9 mouse cellular contexts compared by ENCODE assay signal in the genomic region with DNA sequence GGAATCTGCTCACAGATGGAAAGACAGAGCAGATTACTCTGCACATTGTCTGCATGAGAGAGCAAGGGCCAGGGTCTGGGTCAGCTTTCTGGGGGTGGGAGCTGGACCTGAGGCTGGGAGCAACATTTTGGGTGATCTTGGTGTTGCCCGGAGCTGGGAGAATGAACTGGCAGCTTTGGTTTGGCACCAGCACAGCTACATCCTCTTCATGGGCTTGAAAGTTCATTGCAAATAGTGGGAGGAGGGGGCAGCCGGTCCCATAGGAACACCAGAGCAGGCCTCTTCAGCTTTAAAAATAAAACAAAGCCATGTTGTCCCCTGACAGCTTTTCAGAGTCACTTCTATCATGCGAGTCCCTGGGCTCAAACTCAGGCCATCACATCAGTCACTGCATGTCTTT. TPM values are rescaled to one million over a fixed set of nuclear protein-coding genes. Genes with fewer than 3 reads are reported as not detected.
DNase-seq lines count a peak whose midpoint lies in the region; ATAC-seq and TF ChIP-seq lines count a peak whose summit lies in the region.
"Had no signal": no experiment of that assay in that cellular context is flagged by ENCODE, and none has a peak within 500 bp of the region (broad histone marks: within the 10 kb centered on the region; RNA-seq: fewer than 3 reads in every experiment).

No protein-coding gene starts in this region.

- intact Hi-C loops in heart, postnatal 36 days (cut with DNase I), result no loop called here
- intact Hi-C loops in left cerebral cortex, postnatal 14 days (cut with DNase I), result loop anchor here (10.0 kb wide), 1 partner anchor 904 kb away; a partner anchor contains a TSS

- 0 out of 2 replicates have a peak overlapping the region, but pooled peaks have one; percentile 85 for H3K27ac ChIP-seq in heart, embryonic 13.5 days (replicated peaks)
- H3K27ac ChIP-seq in embryonic facial prominence, embryonic 10.5 days (replicated peaks), result 0 out of 2 replicates have a peak overlapping the region, but pooled peaks have one; percentile 26
- H3K27ac ChIP-seq in hindbrain, embryonic 14.5 days, result peak overlapping the region; percentile 93
- H3K27ac ChIP-seq in midbrain, embryonic 11.5 days (ENCODE audit: low read depth, low read length), result no peak overlapping the region
- no peak overlapping the region for H3K27ac ChIP-seq in thymus, adult 2 months (ENCODE audit: control insufficient read depth, insufficient read depth, low read length)

- H3K4me3 ChIP-seq in heart, embryonic 13.5 days, result peak overlapping the region; percentile 54
- H3K4me3 ChIP-seq in embryonic facial prominence, embryonic 10.5 days, result peak overlapping the region; percentile 55
- H3K4me3 ChIP-seq in hindbrain, embryonic 14.5 days (replicated peaks; ENCODE audit: low read length), result peak overlapping the region; percentile 45; the same call in 1 of the 2 replicates
- peak overlapping the region; percentile 37; the same call in 1 of the 2 replicates for H3K4me3 ChIP-seq in midbrain, embryonic 11.5 days (ENCODE audit: low read depth, low read length)
- H3K4me3 ChIP-seq in thymus, adult 2 months (ENCODE audit: control insufficient read depth, insufficient read depth, low read length), result no peak overlapping the region

- ATAC-seq in heart, embryonic 13.5 days (ENCODE audit: extremely low read depth, insufficient number of reproducible peaks, low FRiP score, low TSS enrichment), result no peak
- no peak for ATAC-seq in hindbrain, embryonic 14.5 days (ENCODE audit: low FRiP score)
- ATAC-seq in midbrain, embryonic 11.5 days (ENCODE audit: low FRiP score), result no peak
- no peak for ATAC-seq in monocyte, adult 5-6 weeks (replicated peaks; ENCODE audit: insufficient number of reproducible peaks, low FRiP score, low TSS enrichment, poor library complexity, severe bottlenecking)

- 79% methylated on average over 3 of the region's 3 CpGs for WGBS in heart, embryonic 13.5 days
- 93% methylated on average over 3 of the region's 3 CpGs for WGBS in embryonic facial prominence, embryonic 10.5 days
- WGBS in hindbrain, embryonic 14.5 days, result 92% methylated on average over 3 of the region's 3 CpGs
- WGBS in midbrain, embryonic 11.5 days, result 96% methylated on average over 3 of the region's 3 CpGs
- 92% methylated on average over 3 of the region's 3 CpGs for WGBS in thymus, adult 2 months

- peak overlapping the region; percentile 78 for H3K4me2 ChIP-seq in heart, embryonic 13.5 days
- peak overlapping the region; percentile 85 for H3K4me2 ChIP-seq in hindbrain, embryonic 14.5 days (replicated peaks)
- peak overlapping the region; percentile 74 for H3K4me2 ChIP-seq in midbrain, embryonic 11.5 days

- TF ChIP-seq POLR2A in thymus, adult 2 months (IDR thresholded peaks at IDR 0.05; ENCODE audit: control insufficient read depth, extremely low read depth, insufficient read depth, low read length, poor library complexity), result no peak

- no peak for DNase-seq in heart, postnatal 36 days
- no peak for DNase-seq in embryonic facial prominence, embryonic 10.5 days (ENCODE audit: low spot score)
- DNase-seq in hindbrain, embryonic 14.5 days (ENCODE audit: low spot score), result no peak
- DNase-seq in midbrain, embryonic 11.5 days (ENCODE audit: low spot score, missing footprints), result no peak
- no peak for DNase-seq in thymus, adult 2 months
- DNase-seq in left cerebral cortex, postnatal 14 days (ENCODE audit: low spot score in 2 of 2), result no peak
- DNase-seq: gastrocnemius, postnatal 25 days had no signal

- peak overlapping the region; percentile 81 for H3K9ac ChIP-seq in heart, embryonic 13.5 days
- peak overlapping the region; percentile 76 for H3K9ac ChIP-seq in hindbrain, embryonic 14.5 days
- H3K9ac ChIP-seq in midbrain, embryonic 11.5 days (ENCODE audit: low read length), result peak overlapping the region; percentile 72

- no peaks in the 10 kb centered on the region for H3K9me3 ChIP-seq in heart, embryonic 13.5 days
- no peaks in the 10 kb centered on the region for H3K9me3 ChIP-seq in embryonic facial prominence, embryonic 10.5 days
- H3K9me3 ChIP-seq in hindbrain, embryonic 14.5 days (ENCODE audit: control insufficient read depth, low read length), result no peaks in the 10 kb centered on the region
- H3K9me3 ChIP-seq in midbrain, embryonic 11.5 days (ENCODE audit: control insufficient read depth, low read length), result no peaks in the 10 kb centered on the region; the same call in 1 of the 2 replicates

- H3K27me3 ChIP-seq in heart, embryonic 13.5 days (replicated peaks), result no peaks in the 10 kb centered on the region
- H3K27me3 ChIP-seq in embryonic facial prominence, embryonic 10.5 days (replicated peaks; ENCODE audit: low read depth, poor library complexity, severe bottlenecking), result no peaks in the 10 kb centered on the region
- H3K27me3 ChIP-seq in hindbrain, embryonic 14.5 days (ENCODE audit: control insufficient read depth, insufficient read depth, low read length), result no peaks in the 10 kb centered on the region
- no peaks in the 10 kb centered on the region for H3K27me3 ChIP-seq in midbrain, embryonic 11.5 days (ENCODE audit: control insufficient read depth, insufficient read depth, low read length)
- H3K27me3 ChIP-seq in thymus, adult 2 months (ENCODE audit: control insufficient read depth, insufficient read depth, low read length), result no peaks in the 10 kb centered on the region

- peaks cover 19% of the 10 kb centered on the region for H3K4me1 ChIP-seq in heart, embryonic 13.5 days
- peaks cover 16% of the 10 kb centered on the region for H3K4me1 ChIP-seq in embryonic facial prominence, embryonic 10.5 days
- H3K4me1 ChIP-seq in hindbrain, embryonic 14.5 days (replicated peaks; ENCODE audit: control insufficient read depth, insufficient read depth, low read length), result peaks cover 14% of the 10 kb centered on the region
- H3K4me1 ChIP-seq in midbrain, embryonic 11.5 days (ENCODE audit: control insufficient read depth, insufficient read depth, low read length), result peaks cover 8% of the 10 kb centered on the region
- H3K4me1 ChIP-seq in thymus, adult 2 months (replicated peaks; ENCODE audit: control insufficient read depth, insufficient read depth, low read length), result 0 out of 2 replicates have a peak, but pooled peaks cover 3% of the 10 kb centered on the region

- peaks cover 10% of the 10 kb centered on the region for H3K36me3 ChIP-seq in heart, embryonic 13.5 days
- peaks cover 23% of the 10 kb centered on the region for H3K36me3 ChIP-seq in embryonic facial prominence, embryonic 10.5 days (replicated peaks)
- H3K36me3 ChIP-seq in hindbrain, embryonic 14.5 days (replicated peaks; ENCODE audit: control insufficient read depth, insufficient read depth), result peaks cover 5% of the 10 kb centered on the region; the same call in 1 of the 2 replicates
- no peaks in the 10 kb centered on the region for H3K36me3 ChIP-seq in midbrain, embryonic 11.5 days (ENCODE audit: control insufficient read depth, insufficient read depth, low read length)
- no peaks in the 10 kb centered on the region for H3K36me3 ChIP-seq in thymus, adult 2 months (ENCODE audit: control insufficient read depth, insufficient read depth, low read length)

- TF ChIP-seq CTCF in thymus, adult 2 months (IDR thresholded peaks at IDR 0.05; ENCODE audit: borderline replicate concordance, control insufficient read depth, extremely low read depth, insufficient read depth, low read length, poor library complexity), result no peak

RNA-seq across cellular contexts. Expression of a gene that starts 26.3 kb away (rescaled TPM):
- polyA plus RNA-seq in heart, embryonic 13.5 days (2015; fragmentation: Nextera tagmentation; extraction: Ambion mirVana), result 29.3 and 30.3 TPM in 2 replicates
- total RNA-seq in heart, postnatal 36 days (2021), result 10 to 100 TPM; 24.4 to 25.6 TPM
- polyA plus RNA-seq in embryonic facial prominence, embryonic 10.5 days (2016; fragmentation: Nextera tagmentation; extraction: Ambion mirVana), result 81.5 and 86.2 TPM in 2 replicates
- polyA plus RNA-seq in hindbrain, embryonic 14.5 days (2014; fragmentation: Nextera tagmentation; extraction: Ambion mirVana), result 39.1 and 42.1 TPM in 2 replicates
- polyA plus RNA-seq in midbrain, embryonic 11.5 days (2014; fragmentation: Nextera tagmentation; extraction: Ambion mirVana), result 63.5 and 69.1 TPM in 2 replicates
- polyA plus RNA-seq in thymus, adult 2 months (2012; rRNA removed), result 42.9 and 49.5 TPM in 2 replicates
- total RNA-seq in monocyte, adult 5-6 weeks (2017), result 28.3 to 50.1 TPM (median 31.0 TPM) in 3 replicates
- total RNA-seq in left cerebral cortex, postnatal 14 days (2021), result 10 to 100 TPM; 34.9 to 37.3 TPM

RNA-seq across cellular contexts. Expression of a gene that starts 33.8 kb away (rescaled TPM):
- polyA plus RNA-seq in heart, embryonic 13.5 days (2015; fragmentation: Nextera tagmentation; extraction: Ambion mirVana), result 68.7 and 72.2 TPM in 2 replicates
- total RNA-seq in heart, postnatal 36 days (2021), result 10 to 100 TPM; 33.1 to 33.9 TPM
- polyA plus RNA-seq in embryonic facial prominence, embryonic 10.5 days (2016; fragmentation: Nextera tagmentation; extraction: Ambion mirVana), result 189 and 195 TPM in 2 replicates
- polyA plus RNA-seq in hindbrain, embryonic 14.5 days (2014; fragmentation: Nextera tagmentation; extraction: Ambion mirVana), result 132 and 134 TPM in 2 replicates
- 168 and 189 TPM in 2 replicates for polyA plus RNA-seq in midbrain, embryonic 11.5 days (2014; fragmentation: Nextera tagmentation; extraction: Ambion mirVana)
- polyA plus RNA-seq in thymus, adult 2 months (2012; rRNA removed), result 53.5 and 74.9 TPM in 2 replicates
- total RNA-seq in monocyte, adult 5-6 weeks (2017), result 11.9 to 23.9 TPM (median 15.9 TPM) in 3 replicates
- 10 to 100 TPM; 61.3 to 64.0 TPM for total RNA-seq in left cerebral cortex, postnatal 14 days (2021)

Comparison
In these comparisons a context has a peak if more than half of its experiments do, and no peak if none do; other contexts are left out.
1. H3K27ac ChIP-seq: peak in heart, embryonic 13.5 days (single experiment), embryonic facial prominence, embryonic 10.5 days (single experiment) and hindbrain, embryonic 14.5 days (single experiment); none in midbrain, embryonic 11.5 days (single experiment) and thymus, adult 2 months (single experiment).
2. Peak in every context shown above with its lines, with median percentiles within 50 percentile points of each other: H3K4me2 ChIP-seq and H3K9ac ChIP-seq.